Mouse (Mus musculus) frontal cortex, adult (tissue): ENCODE measurements around the gene Smap1.

Source experiments
- ATAC-seq: cut with Nextera tagmentation; 2 replicates; pipeline ENCODE4 v1.9.2; 2017; ENCODE audit warnings: mild to moderate bottlenecking, moderate library complexity, mixed read lengths; ENCODE audit not compliant: low TSS enrichment

Smap1 gene

DNA sequence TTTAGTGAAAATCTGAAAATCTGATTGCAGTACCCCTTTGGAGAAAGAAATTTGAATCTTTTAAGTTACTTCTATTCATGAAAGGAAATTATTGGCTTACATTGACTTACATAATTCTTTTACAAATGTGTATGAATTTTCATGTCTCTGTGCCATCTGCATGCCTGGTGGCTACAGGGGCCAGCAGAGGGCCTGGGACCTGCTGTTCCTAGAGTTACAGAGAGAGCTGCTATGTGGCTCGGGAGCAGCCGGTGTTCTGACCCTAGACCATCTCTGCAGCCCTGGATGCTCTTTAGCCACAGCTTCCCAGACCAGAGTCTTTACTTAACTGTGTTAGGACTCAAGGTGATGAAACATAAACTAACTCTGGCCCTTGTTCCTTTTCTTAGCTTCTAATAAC, 1.8 kb downstream of the Smap1 start:
- ATAC-seq = no peak

DNA sequence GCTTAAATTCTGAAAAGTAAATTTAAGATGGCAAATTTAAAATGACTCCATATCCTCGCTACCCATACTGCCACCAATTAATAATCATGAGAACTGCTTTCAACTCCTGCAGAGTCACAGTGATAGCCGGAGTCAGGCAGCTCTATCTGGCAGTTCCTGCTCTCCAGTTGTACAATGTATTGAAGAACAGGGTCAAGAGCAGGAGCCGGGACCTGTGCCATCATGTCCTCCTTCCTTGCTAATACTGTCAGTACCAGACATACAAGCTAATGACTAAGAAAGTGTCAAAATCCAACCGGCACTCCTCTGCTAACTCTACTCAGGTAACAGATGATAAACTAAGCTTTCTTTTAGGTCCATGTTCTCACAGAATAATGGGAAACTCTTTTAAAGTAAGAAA, 3.0 kb downstream of the Smap1 start:
- no peak for ATAC-seq

DNA sequence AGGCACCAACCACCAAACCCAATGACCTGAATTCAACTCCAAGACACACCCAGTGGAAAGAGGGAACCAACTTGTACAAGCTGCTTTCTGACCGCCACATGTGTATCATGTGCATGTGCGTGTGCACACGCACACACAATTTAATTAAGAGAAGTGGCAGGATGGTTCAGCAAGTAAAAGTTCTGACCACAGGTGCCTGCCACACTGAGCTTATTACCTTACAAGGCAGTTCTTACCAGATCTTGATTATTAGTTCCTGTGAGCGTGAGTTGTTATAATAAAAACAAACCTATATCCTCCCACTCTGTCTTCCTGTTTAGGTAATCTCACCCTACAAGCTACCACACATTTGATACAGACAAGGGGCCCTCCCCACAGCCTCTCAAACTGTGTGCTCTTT, 6.6 kb downstream of the Smap1 start:
- ATAC-seq = no peak

DNA sequence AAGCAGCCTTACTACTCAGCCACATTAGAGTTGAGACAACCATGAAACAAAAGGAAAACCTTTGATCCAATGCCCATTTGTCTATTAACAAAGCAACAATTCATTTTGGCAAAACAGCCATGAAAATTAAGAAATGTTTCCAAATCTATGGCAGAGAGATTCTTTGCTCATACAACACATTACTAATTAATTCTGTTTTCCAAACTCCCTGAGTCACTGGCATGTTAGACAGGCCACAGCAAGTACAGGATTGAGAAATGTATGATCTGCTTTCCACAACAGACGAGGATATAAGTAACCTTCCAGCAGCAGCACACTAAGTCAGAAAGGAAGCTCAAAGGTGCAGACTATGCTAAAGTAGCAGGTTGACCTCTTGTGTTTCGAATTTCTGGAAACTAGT, 9.1 kb downstream of the Smap1 start:
- no peak for ATAC-seq

DNA sequence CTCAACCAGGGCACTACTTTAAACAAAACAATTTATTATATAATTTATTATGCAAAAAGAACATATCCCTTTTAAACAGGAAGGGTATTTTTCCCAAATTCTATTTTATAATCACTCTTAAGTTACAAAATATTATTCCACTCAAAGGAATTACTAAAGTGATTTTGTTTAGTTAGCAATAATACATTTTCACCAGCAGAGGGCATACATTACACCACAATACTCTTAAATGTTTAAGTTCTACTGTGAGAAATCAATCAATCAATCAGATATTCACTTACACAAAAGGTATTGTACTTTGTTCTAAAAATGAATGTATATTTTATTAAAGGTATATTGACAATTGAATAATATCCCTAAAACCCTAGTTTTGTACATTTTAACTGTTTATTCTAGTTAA, 16.0 kb downstream of the Smap1 start:
- no peak for ATAC-seq

DNA sequence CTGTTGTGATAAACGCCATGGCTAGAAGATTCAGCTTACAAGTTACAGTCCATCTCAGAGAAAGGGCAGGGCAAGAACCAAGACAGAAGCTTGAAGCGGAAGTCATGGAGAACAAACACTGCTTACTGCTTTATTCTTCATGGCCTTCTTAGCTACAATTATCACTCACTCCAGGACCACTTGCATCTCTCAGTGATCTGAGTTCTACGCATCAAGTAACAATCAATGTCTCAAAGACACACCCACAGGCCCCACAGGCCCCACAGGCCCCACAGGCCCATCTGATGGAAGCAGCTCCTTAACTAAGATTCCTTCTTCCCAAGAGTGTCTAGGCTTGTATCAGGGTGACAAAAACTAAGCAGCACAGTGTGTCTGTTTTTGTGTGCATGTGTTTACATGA, 18.8 kb downstream of the Smap1 start:
- ATAC-seq = no peak

DNA sequence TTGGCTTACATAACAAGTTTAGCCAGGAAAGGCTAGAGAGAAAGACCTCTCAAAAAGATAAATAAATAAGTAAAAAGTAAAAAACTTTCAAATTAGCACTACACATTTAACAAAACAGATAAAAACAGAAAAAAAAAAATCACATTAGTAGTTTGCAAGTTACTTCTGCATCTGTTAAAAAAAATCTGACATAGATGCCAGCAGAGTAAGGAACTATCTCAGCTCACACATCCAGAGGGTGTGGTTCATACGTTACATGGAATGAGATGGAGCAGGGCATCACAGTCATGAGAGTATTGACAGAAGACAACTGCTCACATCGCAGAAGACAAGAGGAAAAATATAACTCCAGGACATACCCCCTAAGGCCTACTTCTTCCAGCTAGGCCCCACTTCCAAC, 19.4 kb downstream of the Smap1 start:
- no peak for ATAC-seq

DNA sequence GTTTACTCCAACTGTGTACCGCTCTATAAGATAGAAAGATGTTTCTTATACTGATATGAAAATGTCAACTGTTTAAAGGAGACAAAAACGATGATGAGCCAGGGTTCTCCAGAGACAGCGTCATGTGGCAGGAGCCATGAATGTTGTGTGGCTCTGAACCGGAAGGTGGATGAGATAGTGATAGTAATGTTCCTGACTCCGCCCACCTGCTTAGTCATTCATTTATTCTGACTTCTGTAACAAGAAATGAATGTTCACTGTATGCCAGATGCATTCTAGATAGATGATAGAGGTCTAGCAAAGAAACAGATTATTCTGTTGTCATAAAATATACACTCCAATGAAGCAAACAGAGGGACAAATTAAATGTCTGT, 22.5 kb downstream of the Smap1 start:
- ATAC-seq = no peak

DNA sequence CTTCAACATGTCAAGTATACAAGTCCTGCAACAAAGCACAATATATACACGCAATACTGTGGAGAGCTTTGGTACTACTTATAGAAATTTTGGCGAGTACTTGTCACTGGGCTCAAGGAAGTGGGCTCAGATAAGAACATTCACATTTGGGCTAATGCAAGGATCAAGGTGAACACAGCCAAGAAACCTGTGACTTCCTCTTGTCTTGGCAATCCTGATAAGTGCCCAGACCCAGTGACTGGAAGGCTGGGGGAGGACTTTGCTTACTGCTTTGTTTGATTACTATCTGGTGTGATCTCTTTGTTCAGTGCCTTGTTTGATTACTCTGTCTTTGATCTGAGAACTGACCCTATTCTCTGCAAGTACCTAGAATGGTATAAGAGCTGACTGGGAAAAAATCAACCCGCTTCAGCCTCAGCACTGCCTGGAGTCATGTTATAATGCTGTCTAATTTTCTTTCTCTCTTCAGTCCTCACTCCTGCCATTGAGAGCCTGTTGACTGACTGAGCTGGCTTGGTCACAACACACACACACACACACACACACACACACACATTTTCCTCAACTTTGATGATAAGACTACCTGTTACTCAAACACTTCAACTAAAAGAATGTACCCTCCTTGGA, 23.0 kb downstream of the Smap1 start:
- ATAC-seq = no peak

DNA sequence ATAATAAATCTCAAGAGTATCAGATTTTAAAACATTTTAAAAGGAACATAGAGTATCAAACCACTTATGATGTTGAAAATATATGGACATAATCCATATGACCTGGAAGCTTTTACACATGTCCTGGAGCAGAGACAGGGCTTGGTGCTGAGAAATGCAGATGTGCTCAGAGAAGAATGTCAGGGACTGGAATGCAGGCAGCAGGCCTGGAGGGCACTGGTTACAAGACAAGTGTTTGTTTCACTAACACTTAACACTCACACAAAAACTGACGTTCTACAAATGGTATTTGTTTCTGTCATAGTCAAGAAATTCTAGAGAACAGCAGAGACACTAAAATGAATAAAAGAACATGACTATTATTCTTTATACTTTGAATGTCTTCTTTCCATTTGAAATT, 30.0 kb downstream of the Smap1 start:
- no peak for ATAC-seq

DNA sequence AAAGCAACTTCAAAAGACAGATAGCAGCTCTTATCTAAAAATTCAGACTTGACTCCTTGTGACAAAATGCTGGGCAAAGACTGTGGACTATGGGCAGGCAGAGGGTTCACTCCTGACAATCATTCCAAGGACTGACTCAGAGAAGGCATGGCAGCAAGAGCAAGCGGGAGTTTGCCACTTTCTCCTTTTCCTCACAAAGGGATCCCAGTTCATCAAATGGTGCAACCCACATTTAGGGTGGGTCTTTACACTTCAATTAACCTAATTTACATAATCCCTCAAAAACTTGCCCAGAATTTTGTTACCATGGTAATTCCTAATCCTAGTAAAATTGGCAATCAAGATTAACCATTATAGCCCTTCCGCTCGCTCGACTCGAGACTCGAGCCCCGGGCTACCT, 37.2 kb downstream of the Smap1 start:
- ATAC-seq = no peak

DNA sequence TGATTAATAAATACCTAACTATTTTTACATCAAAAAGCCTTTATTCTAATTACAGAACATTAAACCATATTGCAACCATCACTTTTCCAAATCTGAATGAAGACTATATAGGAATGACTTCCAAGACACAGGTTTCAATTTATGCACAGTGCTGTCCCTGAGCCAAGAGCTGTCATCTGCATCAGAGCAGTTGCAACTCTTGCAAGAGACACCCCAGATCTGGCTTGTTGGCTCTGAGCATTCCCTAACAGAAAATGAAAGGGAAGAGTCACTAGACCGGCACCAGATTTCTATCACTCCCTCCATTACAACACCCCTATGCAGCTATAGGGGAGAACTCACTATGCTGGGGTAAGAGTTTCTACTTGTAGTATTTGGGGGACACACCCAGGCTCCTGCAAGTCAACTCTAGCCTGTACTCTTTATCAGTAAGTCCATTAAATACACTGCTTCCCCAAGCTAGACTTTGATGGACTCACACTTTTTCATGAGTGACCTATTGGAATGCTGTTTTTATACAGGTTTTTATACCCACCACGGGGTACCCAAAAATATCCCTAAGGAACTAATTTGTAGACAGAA, 37.9 kb downstream of the Smap1 start:
- peak; percentile 70 for ATAC-seq

DNA sequence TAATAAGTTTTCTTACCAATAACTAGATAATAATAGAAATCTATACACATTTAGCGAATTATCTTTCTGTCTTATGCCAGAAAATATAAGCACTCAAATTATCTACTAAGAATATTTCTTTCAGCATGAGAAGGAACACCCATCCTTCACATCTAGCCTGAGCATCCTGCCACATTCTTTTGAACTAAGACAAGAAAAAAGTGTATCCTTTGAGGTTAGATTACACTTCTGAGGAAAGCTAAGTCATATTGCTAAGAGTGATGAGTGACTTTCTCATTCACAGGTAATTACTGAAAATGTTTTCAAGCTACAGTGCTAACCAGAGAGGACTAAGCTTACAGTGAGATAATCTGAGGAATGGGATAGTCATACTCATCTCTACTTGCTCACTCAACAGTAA, 39.4 kb downstream of the Smap1 start:
- ATAC-seq = no peak

DNA sequence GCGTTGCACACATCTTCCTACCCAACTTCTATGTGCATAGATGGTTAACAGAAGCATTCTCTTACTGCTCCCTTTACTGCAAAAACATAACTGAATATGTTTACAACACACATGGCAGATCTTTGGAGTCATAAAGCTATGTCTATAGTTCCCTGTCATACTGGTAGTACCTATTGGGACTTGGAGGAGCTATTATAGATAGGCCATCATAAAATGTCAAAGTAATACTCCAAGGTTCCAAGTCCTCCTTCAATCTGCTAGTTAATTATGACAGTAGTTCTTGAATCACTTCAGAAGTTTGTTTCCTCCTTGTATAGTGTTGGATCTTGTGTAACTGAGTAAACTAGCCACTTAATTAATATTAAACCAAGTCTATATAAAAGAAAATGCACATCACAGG, 49.9 kb downstream of the Smap1 start:
- ATAC-seq = no peak

DNA sequence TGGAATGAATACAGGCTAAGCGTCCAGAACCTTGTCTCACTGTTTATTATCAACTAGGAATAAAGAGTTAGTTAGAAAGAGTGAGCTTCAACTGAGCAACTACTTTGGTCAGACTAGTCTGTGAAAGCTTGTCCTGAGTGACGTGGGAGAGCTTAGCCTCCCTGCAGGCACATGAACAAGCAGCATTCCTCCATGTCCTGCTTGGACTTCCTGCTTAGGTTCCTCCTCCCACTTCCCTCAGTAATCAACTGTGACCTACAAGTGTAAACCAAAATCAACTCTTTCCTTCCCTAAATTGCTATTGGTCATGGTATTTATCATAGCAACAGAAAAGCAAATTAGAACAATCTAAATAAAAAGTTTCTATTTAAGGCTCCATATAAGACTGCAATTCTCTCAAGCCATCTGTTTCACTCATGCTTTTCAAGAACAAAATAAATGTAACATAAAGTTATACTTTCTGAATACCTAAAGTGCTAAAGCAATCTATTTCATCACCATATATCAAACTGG, 54.7 kb downstream of the Smap1 start:
- ATAC-seq = peak; percentile 76

DNA sequence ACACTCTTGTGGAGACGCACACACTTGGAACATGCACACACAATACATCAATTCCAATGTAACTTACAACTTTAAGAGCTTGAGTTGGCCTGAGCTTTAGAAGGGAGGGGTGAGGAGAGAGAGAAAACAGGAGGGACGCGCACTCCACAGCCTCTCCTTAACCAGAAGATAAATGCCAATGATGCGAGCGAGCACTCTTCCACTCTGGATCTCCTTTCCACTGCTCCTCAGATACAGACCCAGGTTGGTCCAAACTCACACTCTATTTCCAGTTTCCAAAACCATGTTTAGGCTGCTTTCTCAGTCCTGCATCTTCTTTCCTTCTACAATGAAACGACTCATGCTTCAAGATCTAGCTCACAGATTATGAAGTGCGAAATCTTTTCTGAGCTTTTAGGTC, 56.6 kb downstream of the Smap1 start:
- peak; percentile 50 for ATAC-seq

DNA sequence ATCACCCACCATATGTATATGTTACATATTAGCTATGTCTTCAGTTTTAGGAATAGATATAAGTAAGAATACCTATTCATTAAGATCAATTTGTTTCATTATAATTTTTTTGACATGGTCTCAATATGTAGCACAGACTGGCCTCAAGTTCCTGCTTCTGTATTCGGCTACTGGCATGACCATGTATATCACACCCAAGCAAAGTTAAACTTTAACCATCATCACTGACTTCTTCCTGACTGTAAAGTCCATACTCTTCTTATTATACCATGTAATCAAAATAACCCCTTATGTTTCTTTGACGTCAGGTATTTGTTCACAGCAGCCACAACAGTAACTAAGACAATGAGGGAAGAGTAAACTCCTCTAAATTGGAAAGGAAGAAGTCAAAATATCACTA, 61.2 kb downstream of the Smap1 start:
- ATAC-seq = no peak

DNA sequence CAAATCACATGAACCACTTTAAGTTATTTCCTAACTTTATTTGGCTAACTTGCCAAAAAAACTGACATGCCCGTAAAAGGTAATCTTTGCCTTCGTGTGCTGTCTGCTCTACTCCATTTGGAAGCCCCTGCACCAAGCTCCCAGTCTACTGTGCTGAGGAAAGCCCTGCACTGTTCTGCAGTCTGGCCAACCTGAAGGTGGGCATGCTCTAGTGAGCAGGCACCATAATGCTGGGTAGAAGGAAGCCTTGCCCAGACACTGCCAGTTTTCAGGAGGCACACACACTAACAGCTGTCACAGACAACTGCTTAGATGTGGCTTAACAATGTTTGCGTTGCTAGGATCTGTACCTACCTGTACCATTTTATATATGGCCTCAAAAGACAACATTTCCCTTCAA, 66.5 kb downstream of the Smap1 start:
- no peak; the same call in 1 of the 2 replicates for ATAC-seq

DNA sequence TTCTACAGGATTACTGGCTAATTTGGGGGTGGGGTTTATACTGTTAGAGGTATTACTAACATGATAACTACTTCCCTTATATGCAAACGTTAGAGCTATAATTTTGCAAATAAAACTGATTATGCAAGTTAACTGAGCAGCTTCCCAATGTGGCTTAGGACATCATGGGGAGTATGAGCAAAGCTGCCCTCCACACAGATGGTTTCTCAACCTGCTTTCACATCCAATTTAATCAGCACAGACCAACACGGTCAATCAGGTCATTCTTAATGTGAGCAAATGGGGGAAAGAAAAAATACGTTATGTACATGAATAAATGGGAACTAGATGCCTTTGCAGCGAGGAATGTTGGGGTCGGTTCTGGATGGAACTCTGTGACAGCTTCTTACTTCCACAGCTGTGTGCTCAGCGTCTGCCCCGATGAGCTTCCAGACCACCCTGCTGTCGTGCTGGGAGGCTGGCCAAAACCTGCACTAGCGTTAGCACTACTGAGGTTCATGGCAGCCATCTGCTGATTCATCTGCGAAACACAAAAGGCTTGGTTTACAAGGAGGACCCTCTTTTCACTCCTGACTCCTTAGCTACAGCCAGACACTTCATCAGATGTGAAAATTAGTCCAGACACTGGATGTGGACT, 76.0 kb downstream of the Smap1 start:
- no peak for ATAC-seq

DNA sequence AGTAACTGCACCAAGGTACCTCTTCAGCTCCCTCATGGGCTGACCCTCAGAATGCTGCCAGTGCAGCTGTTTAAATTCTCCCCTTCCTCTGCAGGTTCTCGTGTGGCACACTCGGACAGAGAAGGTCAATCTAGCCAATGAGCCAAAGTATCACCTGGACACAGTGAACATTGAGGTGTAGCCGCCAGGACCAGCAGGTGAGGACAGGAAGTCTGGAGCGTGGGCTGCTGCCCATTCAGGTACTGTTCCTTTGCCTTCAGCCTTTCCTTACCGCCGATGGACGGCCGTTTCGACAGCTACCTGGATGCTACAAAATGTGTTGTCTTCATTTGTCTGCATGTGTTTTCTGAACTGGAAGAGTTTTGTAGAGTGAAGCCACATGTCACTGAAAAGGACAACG, 77.1 kb downstream of the Smap1 start:
- no peak for ATAC-seq

DNA sequence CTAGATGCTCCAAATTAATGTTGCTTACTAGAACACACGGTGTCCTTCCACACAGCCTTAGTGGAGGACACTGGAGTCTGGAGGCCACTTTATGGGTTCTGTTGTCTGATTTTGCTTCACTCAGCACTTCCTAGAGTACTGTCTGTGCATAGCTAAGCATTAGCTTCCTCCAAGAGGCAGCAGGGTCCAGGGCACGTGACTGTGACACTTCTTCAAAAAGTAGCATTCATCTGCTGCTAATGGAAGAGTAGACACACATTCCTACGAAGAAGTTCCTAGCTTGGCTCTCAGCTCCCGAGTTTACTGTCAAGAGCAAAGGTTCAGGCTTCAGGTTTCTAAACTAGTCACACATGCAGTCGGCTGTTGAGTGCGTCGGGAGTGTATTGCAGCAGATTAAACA, 78.3 kb downstream of the Smap1 start:
- ATAC-seq = 0 out of 2 replicates have a peak, but pooled peaks have one; percentile 29

DNA sequence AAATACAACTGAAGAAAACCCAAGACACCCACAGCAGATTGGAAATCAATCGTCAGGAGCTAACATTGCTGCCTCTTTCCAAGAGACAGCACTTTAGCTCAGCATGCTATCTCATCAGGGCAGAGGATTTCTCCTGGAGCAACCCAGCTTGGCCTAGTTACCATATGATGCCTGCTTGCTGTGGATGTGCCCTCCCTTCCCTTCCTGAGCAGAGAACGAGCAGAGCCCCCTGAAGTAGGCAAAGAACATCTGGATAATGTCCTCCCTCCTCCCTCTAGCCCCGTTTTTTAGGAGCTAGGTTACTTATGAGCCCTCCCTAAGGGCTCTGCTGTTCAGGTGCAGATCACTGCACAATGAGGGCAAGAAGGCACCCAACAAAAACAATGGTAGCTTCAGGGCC, 79.5 kb downstream of the Smap1 start:
- ATAC-seq = no peak; the same call in 1 of the 2 replicates

DNA sequence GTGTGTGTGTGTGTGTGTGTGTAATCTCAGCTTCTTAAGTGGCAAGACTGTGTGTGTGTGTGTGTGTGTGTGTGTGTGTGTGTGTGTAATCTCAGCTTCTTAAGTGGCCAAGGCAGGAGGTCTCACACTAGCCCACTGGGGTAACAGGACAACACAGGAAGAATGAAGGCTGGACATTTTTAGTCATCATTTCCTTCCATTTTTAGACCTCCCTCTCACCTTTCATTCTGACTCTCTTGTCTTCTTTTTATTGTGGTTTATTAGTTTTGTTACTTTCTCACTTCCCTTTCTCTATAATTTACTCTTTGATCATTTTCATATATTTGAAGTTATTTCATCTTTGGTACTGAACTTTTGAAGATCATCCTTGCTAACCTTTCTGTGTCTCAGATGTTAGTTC, 81.2 kb downstream of the Smap1 start:
- no peak for ATAC-seq

DNA sequence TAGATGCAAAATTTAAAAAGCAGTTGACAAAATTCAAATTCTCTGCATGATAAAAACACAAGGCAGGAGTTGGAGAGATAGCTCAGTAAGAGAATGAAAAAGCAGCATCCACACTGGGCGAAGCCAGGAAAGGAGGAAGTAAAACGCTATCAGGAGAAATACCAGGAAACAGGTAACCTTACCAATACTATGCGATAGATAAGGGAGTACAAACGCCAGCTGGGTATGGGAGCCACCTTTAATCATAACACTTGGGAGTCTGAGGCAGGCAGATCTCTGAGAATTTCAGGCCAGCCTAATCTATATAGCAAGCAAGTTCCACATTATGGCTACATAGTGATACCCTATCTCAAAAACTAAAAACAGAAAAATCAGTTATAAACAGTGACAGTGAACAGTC, 85.5 kb downstream of the Smap1 start:
- no peak for ATAC-seq
